Mouse (Mus musculus) heart, postnatal 36 days (tissue): ENCODE results near the gene Kcnip4. TPM values are rescaled to one million over a fixed set of nuclear protein-coding genes. Genes with fewer than 3 reads are reported as not detected.

Experiments used
- DNase-seq, 2 experiments: peaks; one replicate each; pipeline ENCODE4 v3.0.0; 2021 to 2022
- intact Hi-C: fragments of 180-260 bp; cut with DNase I; formaldehyde crosslinking; loops from one replicate; pipeline ENCODE4 v1.15.1; 2025
- total RNA-seq, 2 experiments: library from RNA; stranded (reverse); gene quantifications; 2 replicates each; pipeline ENCODE4 v1.2.3; 2021

The Kcnip4 gene
- total RNA-seq, 2 experiments from 2014 or later = not detected

DNA sequence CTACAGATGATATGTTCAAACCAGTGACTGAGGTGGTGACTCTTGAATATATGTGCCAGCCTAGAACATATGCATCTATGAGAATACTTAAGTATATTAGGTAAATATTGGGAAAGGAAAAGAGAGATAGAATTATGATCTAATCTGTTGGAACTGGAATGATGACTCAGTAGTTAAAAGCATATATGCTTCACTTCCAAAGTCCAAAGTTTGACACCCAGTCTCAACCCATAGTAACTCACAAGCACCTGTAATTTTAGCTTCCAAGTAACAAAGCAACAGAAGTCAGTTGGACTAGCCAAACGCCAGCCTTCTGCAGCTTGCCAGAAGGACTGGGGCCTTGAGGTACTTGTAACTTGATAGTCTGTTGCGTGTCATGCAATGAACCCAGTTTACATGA lies 1041.6 kb downstream of the Kcnip4 start:
- intact Hi-C loops = no loop called here
- no peak for DNase-seq

DNA sequence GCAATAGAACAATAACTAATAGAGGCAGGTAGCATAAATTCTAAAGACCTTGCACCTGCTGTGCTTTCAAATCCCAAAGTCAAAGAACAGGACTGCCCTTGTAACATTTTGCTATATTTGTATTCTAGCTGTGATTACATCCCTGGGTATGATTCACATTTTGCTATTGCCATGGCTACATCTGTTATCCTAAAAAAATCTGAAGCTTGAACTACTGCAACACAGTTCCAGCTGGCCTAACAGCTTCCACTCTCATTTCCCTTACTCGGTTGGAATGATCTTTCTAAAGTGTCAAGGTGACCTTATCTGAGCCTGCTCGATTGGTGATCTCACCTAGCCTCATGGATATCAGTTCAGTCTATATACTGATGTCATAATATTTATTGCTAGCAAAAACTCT lies 1064.5 kb downstream of the Kcnip4 start:
- no peak for DNase-seq
- intact Hi-C loops = no loop called here

- intact Hi-C loops = no loop called here
- no peak for DNase-seq
Observed at GRCm38 (mm10) chr5:48448888-48449287, 1075.8 kb downstream of the Kcnip4 start.

- DNase-seq = peak in 1 of 2 experiments; percentile 4
- intact Hi-C loops = no loop called here
Observed at GRCm38 (mm10) chr5:48430459-48430858, 1094.2 kb downstream of the Kcnip4 start.

DNA sequence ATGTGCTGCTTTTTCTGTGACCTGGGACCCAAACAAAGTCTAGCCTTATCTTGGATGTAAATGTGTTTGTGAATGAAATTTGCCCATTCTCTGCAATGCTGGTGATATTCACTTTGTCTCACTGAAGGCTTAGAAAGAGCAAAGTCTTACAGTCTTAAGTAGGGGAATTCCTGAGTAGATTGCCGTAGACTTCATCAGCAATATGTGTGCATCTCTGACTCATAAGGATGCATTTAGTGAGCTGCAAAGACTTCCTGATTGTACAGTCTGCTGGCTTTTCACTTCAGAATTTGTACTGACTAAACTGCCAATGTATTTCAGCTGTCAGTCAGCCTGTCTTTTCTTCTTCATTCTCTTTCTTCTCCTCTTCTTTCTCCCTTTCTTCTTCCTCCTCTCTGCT lies 1102.8 kb downstream of the Kcnip4 start:
- no peak for DNase-seq
- intact Hi-C loops = no loop called here

- intact Hi-C loops = no loop called here
- DNase-seq = no peak
Observed at GRCm38 (mm10) chr5:48419741-48420140, 1105.0 kb downstream of the Kcnip4 start.

GRCm38 (mm10) chr5:48412261-48412660 lies 1112.4 kb downstream of the Kcnip4 start:
- intact Hi-C loops = no loop called here
- DNase-seq = no peak

- intact Hi-C loops = no loop called here
Observed at GRCm38 (mm10) chr5:48411462-48411861, 1113.2 kb downstream of the Kcnip4 start.

DNA sequence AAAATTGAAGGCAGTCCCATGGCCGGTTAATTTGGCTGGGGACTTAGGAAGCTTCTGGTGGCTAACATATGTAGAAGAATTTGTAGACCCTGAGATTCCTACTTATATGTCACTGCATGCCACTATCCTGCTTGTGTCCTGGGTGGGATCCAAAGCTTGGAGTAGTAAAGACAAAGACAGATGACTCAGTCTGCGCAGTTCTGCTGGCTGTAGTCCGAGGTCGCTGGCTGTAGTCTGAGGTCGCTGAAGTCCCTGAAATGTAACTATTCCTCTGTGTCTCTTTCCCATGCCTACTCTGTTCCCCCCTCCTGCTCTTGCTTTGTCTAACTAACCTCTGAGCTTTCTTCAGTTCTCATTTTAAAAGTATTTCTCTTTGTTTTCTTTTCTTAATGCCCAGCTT lies 1114.4 kb downstream of the Kcnip4 start:
- DNase-seq = peak in 1 of 2 experiments; percentile 7
- intact Hi-C loops = no loop called here

More at GRCm38 (mm10) chr5:48411462-48411861, 1113.2 kb downstream of the Kcnip4 start:
- DNase-seq = no peak

GRCm38 (mm10) chr5:48408276-48408675 lies 1116.4 kb downstream of the Kcnip4 start:
- intact Hi-C loops = no loop called here
- no peak for DNase-seq

- intact Hi-C loops = no loop called here
- DNase-seq = no peak
Observed at GRCm38 (mm10) chr5:48402497-48402896, 1122.2 kb downstream of the Kcnip4 start.

DNA sequence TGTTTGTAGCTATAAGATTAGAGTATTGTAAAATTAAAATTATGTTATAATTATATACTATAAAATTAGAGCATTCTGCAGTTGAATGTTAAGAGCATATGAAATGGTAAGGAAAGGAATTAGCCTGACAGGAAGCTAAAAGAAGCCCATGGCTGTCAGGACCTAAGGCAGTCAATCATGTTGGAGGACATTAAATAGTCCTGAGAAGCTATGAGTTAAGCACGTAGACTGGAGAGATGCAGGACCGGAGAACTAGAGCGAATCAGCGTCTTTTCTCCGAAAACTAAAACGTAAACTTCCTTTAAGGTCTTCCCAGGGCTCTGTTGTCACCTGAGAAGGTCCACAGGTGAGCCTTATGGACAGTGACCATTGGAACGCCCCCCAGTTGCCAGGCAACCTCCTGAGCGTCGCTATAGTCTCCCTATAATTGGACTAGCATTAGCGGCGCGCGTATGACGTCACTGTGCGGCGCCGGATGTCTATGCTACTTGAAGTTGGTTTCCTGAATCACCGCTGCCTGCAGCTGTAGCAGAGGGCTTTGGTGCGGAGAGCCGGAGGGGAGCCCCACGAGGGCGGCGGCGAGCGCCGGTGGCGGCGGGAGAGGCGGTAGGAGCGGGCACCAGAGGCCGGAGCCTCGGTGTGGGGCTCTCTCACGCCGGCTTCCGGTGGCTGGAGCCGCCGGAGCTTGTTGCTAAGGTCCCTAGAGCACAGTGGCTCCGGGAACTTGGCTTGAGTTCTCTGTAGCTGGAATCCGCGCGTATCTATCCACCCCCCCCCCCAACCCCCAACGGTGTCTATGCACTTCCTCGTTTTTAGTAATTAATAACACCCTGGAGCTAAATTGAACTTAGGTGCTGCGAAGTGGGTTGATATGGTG lies 1152.6 kb downstream of the Kcnip4 start:
- DNase-seq = peak; percentile 93
- intact Hi-C loops = no loop called here

DNA sequence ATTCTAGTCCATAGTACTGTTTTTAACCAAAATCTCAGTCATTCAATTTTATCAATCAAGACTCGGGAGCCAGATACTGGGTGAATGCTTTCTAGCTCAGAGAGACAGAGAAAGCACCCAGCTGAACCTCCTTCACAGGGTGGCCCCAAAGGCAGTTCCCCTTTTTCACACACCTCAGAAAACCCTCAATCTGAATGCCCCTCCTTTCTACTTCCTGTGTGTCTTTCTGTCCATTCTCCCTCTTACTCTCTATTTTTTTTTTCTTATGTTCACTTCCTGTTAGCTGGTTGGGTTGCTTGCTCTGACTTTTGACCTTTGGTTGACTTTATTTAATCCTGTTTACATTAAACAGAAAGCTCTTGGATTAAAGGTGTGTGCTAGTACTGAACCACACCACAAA lies 1175.4 kb downstream of the Kcnip4 start:
- intact Hi-C loops = no loop called here
- no peak for DNase-seq

GRCm38 (mm10) chr5:48345983-48346648 lies 1178.6 kb downstream of the Kcnip4 start:
- intact Hi-C loops = loop anchor here (2.0 kb wide), 2 partner anchors 105 to 219 kb away; no protein-coding TSS in a partner anchor
- no peak for DNase-seq

GRCm38 (mm10) chr5:48345095-48345982 lies 1179.4 kb downstream of the Kcnip4 start:
- no peak for DNase-seq
- intact Hi-C loops = loop anchor here (2.0 kb wide), 1 partner anchor 219 kb away; no protein-coding TSS in a partner anchor

DNA sequence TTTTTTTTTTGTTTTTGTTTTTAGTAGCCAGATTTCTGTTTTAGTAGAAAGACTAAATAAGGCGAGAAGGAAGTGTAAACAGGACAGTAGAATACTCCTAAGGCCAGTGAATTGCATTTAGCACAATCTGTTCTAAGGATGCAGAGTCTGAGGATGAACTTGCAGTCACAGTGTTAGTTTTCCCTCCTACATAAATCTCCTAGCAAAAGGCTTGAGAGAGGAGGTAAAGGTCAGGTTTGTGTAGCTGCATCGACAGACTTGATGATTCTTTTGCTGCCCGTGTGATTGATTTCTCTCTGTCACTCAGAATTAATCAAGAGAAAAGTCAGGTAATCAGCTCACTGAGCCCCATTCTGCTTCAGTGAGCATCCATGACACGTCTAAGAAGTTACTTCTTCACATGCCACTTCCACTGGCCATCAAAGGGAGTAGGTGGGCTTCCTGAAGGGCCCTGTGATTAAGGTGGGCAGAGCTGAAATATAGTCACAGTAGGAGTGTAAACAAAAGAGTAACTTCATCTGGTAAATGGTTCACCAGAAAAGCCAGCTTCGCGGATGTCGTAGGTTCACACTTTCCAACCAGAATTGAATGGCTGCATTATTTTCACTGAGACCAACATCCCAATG lies 1183.8 kb downstream of the Kcnip4 start:
- DNase-seq = no peak
- intact Hi-C loops = no loop called here
